Mouse (Mus musculus): ENCODE results near the gene Bcat2. TPM values are rescaled to one million over a fixed set of nuclear protein-coding genes. Genes with fewer than 3 reads are reported as not detected.
"Not testable (repeated sequence)": the region's sequence is repeated elsewhere in the genome, so short reads cannot be mapped to it uniquely, and the experiment has no call there.

The Bcat2 gene
- polyA plus RNA-seq, 1 experiment from 2014 or later = 17.4 TPM

DNA sequence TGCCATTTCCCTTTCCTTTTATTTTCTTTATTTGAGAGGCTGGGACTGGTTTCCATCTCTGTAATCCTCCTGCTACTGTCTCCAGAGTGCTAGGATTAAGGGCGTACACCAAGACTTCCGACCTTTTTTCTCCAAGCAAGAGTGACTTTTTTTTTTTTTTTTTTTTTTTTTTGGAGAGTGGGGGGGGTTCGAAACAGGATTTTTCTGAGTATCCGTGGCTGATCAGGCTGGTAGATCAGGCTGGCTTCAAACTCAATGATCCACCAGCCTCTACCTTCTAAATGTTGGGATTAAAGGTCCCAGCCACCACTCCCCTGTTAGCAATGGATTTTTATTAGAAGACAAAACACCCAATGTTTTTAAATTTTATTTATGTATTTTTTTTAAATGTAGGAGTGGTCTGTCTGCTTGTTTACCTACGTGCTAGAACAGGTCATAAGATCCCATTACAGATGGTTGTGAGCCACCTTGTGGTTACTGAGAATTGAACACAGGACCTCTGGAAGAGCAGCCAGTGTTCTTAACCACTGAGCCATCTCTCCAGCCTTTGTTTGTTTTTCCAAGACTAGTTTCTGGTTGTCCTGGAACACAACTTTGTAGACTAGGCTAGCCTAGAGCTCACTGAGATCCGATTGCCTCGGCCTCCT lies 43.4 kb upstream of the Bcat2 start:
- Histone ChIP-seq H3K4me3 (replicated peaks; ENCODE audit: low read length) (peak overlapping the region; percentile 63), H3K4me2 (replicated peaks) (peak overlapping the region; percentile 73), H3K9me3 (ENCODE audit: control insufficient read depth, low read length) (no peaks in the 10 kb centered on the region), H3K27me3 (ENCODE audit: control insufficient read depth, insufficient read depth, low read length) (no peaks in the 10 kb centered on the region), H3K9ac (peak overlapping the region; percentile 77), H3K36me3 (replicated peaks; ENCODE audit: control insufficient read depth, insufficient read depth) (0 out of 2 replicates have a peak, but pooled peaks cover 5% of the 10 kb centered on the region), H3K4me1 (replicated peaks; ENCODE audit: control insufficient read depth, insufficient read depth, low read length) (peaks cover 21% of the 10 kb centered on the region), H3K27ac (peak overlapping the region; percentile 83)
- WGBS = 25% methylated on average over 7 of the region's 7 CpGs
- DNase-seq (ENCODE audit: low spot score) = no peak
- ATAC-seq (ENCODE audit: low FRiP score) = no peak

DNA sequence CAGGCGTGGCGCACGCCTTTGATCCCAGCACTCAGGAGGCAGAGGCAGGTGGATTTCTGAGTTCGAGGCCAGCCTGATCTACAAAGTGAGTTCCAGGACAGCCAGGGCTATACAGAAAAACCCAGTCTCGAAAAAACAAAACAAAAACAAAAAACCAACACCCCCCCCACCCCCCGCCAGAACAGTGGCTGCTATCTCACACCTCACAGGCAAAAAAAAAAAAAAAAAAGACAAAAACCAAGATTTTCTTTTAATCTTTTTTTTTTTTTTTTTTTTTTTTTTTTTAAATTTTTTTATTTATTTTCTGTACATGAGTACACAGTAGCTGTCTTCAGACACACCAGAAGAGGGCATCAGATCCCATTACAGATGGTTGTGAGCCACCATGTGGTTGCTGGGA lies 42.8 kb upstream of the Bcat2 start:
- not testable (repeated sequence) for H3K27me3 ChIP-seq (ENCODE audit: control insufficient read depth, insufficient read depth, low read length); H3K9me3 ChIP-seq (ENCODE audit: control insufficient read depth, low read length); H3K9ac ChIP-seq; H3K4me3 ChIP-seq (replicated peaks; ENCODE audit: low read length); H3K36me3 ChIP-seq (replicated peaks; ENCODE audit: control insufficient read depth, insufficient read depth); H3K27ac ChIP-seq; ATAC-seq (ENCODE audit: low FRiP score); DNase-seq (ENCODE audit: low spot score)
- 93% methylated on average over 6 of the region's 6 CpGs for WGBS
- Histone ChIP-seq H3K4me2 (replicated peaks) (peak overlapping the region; percentile 73; the same call in 1 of the 2 replicates), H3K4me1 (replicated peaks; ENCODE audit: control insufficient read depth, insufficient read depth, low read length) (peaks cover 18% of the 10 kb centered on the region)

DNA sequence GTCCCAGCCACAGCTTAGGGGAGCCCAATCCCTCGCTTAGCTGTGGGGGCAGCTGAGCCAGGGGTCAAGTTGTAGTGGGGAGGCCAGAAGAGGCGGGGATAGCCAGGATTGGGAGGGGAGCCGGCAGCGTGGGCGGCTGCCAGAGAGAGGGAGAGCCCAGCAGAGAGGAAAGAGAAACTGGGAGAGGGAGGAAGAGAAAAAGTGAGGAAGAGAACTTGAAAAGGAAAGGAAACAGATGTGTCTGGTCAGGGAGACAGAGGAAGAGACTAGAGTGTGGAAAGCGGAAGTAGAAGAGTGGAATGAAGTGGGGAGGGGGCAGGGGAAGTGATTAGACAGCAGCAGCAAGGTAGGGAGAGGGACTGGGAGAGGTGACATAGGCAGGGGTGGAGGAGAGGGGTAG lies 40.5 kb upstream of the Bcat2 start:
- no peak for ATAC-seq (ENCODE audit: low FRiP score)
- 18% methylated on average over 6 of the region's 6 CpGs for WGBS
- Histone ChIP-seq H3K27me3 (ENCODE audit: control insufficient read depth, insufficient read depth, low read length) (no peaks in the 10 kb centered on the region), H3K4me2 (replicated peaks) (no peak overlapping the region), H3K4me3 (replicated peaks; ENCODE audit: low read length) (no peak overlapping the region), H3K27ac (no peak overlapping the region), H3K36me3 (replicated peaks; ENCODE audit: control insufficient read depth, insufficient read depth) (no peaks in the 10 kb centered on the region), H3K9ac (no peak overlapping the region), H3K4me1 (replicated peaks; ENCODE audit: control insufficient read depth, insufficient read depth, low read length) (peaks cover 10% of the 10 kb centered on the region), H3K9me3 (ENCODE audit: control insufficient read depth, low read length) (no peaks in the 10 kb centered on the region)
- no peak for DNase-seq (ENCODE audit: low spot score)

DNA sequence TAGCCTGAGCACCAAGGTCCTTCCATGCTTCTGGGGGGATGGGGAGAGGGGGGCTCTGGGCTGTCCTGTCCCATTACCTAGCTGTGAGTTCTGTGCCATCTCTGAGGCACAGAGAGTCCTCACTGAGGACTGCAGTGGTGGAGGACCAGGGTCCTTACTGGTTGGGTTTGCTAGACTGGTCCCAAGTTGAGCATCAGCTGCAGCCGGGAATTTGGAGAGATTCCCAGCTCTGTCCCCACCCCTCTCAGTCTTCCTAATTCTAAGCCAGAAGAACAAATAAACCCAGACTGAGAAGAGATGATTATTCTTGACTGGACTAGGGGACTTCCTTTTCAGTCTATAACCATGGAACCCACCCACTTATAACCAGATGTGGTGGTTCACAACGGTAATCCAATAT lies 39.3 kb upstream of the Bcat2 start:
- Histone ChIP-seq H3K4me3 (replicated peaks; ENCODE audit: low read length) (no peak overlapping the region), H3K4me2 (replicated peaks) (no peak overlapping the region), H3K9me3 (ENCODE audit: control insufficient read depth, low read length) (no peaks in the 10 kb centered on the region), H3K27me3 (ENCODE audit: control insufficient read depth, insufficient read depth, low read length) (no peaks in the 10 kb centered on the region), H3K27ac (no peak overlapping the region), H3K4me1 (replicated peaks; ENCODE audit: control insufficient read depth, insufficient read depth, low read length) (no peaks in the 10 kb centered on the region), H3K9ac (no peak overlapping the region), H3K36me3 (replicated peaks; ENCODE audit: control insufficient read depth, insufficient read depth) (no peaks in the 10 kb centered on the region)
- ATAC-seq (ENCODE audit: low FRiP score) (no peak), DNase-seq (ENCODE audit: low spot score) (no peak)
- WGBS = 79% methylated on average over 2 of the region's 2 CpGs

DNA sequence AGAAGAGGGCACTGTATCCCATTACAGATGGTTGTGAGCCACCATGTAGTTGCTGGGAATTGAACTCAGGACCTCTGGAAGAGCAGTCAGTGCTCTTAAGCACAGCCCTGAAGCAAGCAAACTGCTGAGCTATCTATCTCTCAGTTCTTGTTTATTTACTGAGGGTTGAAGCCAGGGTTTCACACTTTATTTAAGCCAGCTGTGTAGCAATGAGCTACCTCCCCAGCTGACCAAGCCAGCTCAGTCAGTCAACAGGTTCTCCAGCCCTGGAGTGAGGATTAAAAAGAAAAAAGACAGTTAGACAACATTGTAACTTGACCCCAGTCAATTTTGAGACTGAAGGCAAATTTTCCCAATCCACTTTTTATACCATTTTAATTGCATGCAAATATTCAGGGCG lies 34.3 kb upstream of the Bcat2 start:
- 69% methylated on average over 1 of the region's 1 CpGs for WGBS
- no peak overlapping the region for H3K4me3 ChIP-seq (replicated peaks; ENCODE audit: low read length)
- H3K9me3 ChIP-seq (ENCODE audit: control insufficient read depth, low read length) = no peaks in the 10 kb centered on the region
- H3K27ac ChIP-seq = no peak overlapping the region
- H3K9ac ChIP-seq = no peak overlapping the region
- H3K36me3 ChIP-seq (replicated peaks; ENCODE audit: control insufficient read depth, insufficient read depth) = no peaks in the 10 kb centered on the region
- no peaks in the 10 kb centered on the region for H3K27me3 ChIP-seq (ENCODE audit: control insufficient read depth, insufficient read depth, low read length)
- no peak for DNase-seq (ENCODE audit: low spot score)
- H3K4me2 ChIP-seq (replicated peaks) = no peak overlapping the region
- peaks cover 7% of the 10 kb centered on the region; the same call in 1 of the 2 replicates for H3K4me1 ChIP-seq (replicated peaks; ENCODE audit: control insufficient read depth, insufficient read depth, low read length)
- no peak for ATAC-seq (ENCODE audit: low FRiP score)

DNA sequence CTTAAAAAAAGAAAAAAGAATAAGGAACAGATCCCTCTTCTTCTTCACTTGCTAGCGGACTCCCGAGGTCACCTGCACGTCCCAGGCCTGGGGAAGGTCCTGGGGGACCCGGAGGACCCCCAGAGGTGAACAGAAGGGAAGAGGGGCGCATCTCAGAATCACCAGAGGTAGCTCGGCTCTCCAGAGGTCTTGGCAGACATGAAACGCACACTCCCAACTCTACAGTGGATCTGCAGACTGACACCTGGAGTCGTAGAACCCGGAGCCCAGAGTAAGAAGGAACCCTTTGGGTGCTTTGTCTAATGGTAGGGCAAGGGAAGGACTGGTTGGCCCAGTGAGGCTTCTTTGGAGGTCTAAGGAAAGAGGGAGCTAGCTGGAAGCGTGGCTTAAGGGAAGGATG lies 32.4 kb upstream of the Bcat2 start:
- 77% methylated on average over 10 of the region's 10 CpGs for WGBS
- peak overlapping the region; percentile 45 for H3K4me3 ChIP-seq (replicated peaks; ENCODE audit: low read length)
- no peak for DNase-seq (ENCODE audit: low spot score)
- H3K9ac ChIP-seq = peak overlapping the region; percentile 65
- peaks cover 7% of the 10 kb centered on the region; the same call in 1 of the 2 replicates for H3K4me1 ChIP-seq (replicated peaks; ENCODE audit: control insufficient read depth, insufficient read depth, low read length)
- H3K9me3 ChIP-seq (ENCODE audit: control insufficient read depth, low read length) = no peaks in the 10 kb centered on the region
- H3K4me2 ChIP-seq (replicated peaks) = peak overlapping the region; percentile 75
- no peaks in the 10 kb centered on the region for H3K36me3 ChIP-seq (replicated peaks; ENCODE audit: control insufficient read depth, insufficient read depth)
- no peaks in the 10 kb centered on the region for H3K27me3 ChIP-seq (ENCODE audit: control insufficient read depth, insufficient read depth, low read length)
- H3K27ac ChIP-seq = no peak overlapping the region
- ATAC-seq (ENCODE audit: low FRiP score) = no peak

DNA sequence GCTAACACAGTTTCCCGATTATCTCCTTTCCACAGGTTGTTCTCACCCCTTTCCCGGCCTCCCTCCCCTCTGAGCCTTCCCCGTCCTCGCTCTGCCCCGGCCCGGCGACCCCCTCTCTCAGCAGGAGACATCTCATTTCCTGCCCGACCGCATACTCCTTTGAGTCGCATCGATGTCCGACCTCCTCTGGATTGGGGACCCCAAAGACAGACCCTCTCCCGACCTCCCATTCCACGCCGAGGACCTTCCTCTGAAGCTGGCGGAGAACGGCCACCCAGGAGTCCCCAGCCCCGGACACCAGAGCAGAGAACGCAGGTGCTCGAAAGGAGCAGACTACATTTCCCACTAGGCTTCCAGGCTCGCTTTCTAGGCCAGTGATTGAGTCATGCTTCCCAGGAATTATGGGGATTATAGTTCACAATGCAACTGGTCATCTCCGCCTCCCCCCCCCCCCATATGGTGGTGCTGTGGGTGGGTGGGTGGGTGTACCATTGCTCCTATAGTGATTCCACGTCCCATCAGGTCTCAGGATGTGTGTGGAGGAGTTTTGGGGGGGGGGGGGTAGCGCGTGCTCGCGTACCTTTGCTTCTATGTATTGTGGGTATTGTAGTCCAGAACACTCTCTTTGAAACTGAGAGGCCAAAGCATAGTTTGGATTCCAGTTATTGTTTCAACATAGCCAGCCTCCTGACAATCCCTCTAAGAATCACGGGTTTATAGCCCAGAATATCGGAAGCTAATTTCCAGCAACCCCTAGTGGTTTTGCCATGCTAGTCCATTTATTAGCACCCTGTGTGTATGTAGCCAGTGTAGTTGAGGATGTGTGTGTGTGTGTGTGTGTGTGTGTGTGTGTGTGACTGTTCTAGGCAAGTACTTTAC lies 31.6 kb upstream of the Bcat2 start:
- 2% methylated on average over 28 of the region's 29 CpGs for WGBS
- peak; percentile 89 for ATAC-seq (ENCODE audit: low FRiP score)
- no peaks in the 10 kb centered on the region for H3K36me3 ChIP-seq (replicated peaks; ENCODE audit: control insufficient read depth, insufficient read depth)
- no peaks in the 10 kb centered on the region for H3K9me3 ChIP-seq (ENCODE audit: control insufficient read depth, low read length)
- peak; percentile 82 for DNase-seq (ENCODE audit: low spot score)
- peak overlapping the region; percentile 16; the same call in 1 of the 2 replicates for H3K27ac ChIP-seq
- H3K9ac ChIP-seq = peak overlapping the region; percentile 65
- H3K27me3 ChIP-seq (ENCODE audit: control insufficient read depth, insufficient read depth, low read length) = no peaks in the 10 kb centered on the region
- peaks cover 7% of the 10 kb centered on the region; the same call in 1 of the 2 replicates for H3K4me1 ChIP-seq (replicated peaks; ENCODE audit: control insufficient read depth, insufficient read depth, low read length)
- peak overlapping the region; percentile 75 for H3K4me2 ChIP-seq (replicated peaks)
- peak overlapping the region; percentile 45 for H3K4me3 ChIP-seq (replicated peaks; ENCODE audit: low read length)

DNA sequence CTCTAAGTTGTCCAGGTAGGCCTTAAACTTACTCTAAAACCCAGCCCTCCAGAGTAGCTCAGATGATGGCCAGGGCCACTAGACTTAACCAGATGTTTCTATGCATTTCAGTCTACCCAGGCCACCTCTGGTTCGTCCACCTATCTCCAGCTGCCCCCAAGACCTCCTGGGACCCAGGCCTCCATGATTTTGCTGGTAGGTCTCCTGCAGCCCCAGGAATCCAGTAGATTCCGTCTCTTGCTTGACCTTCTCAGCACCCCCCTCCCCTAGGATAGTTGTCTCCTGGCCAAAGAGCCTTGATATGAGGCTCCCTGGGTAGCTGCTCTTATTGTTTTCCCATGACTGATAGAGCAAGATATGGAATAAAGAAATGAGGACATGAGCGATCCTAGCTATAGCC lies 30.9 kb upstream of the Bcat2 start:
- WGBS = 80% methylated on average over 3 of the region's 3 CpGs
- H3K36me3 ChIP-seq (replicated peaks; ENCODE audit: control insufficient read depth, insufficient read depth) = no peaks in the 10 kb centered on the region
- no peaks in the 10 kb centered on the region for H3K27me3 ChIP-seq (ENCODE audit: control insufficient read depth, insufficient read depth, low read length)
- H3K9me3 ChIP-seq (ENCODE audit: control insufficient read depth, low read length) = no peaks in the 10 kb centered on the region
- no peak overlapping the region for H3K4me3 ChIP-seq (replicated peaks; ENCODE audit: low read length)
- no peak overlapping the region for H3K4me2 ChIP-seq (replicated peaks)
- H3K27ac ChIP-seq = no peak overlapping the region; the same call in 1 of the 2 replicates
- no peak for ATAC-seq (ENCODE audit: low FRiP score)
- peaks cover 7% of the 10 kb centered on the region; the same call in 1 of the 2 replicates for H3K4me1 ChIP-seq (replicated peaks; ENCODE audit: control insufficient read depth, insufficient read depth, low read length)
- no peak overlapping the region for H3K9ac ChIP-seq
- DNase-seq (ENCODE audit: low spot score) = no peak

DNA sequence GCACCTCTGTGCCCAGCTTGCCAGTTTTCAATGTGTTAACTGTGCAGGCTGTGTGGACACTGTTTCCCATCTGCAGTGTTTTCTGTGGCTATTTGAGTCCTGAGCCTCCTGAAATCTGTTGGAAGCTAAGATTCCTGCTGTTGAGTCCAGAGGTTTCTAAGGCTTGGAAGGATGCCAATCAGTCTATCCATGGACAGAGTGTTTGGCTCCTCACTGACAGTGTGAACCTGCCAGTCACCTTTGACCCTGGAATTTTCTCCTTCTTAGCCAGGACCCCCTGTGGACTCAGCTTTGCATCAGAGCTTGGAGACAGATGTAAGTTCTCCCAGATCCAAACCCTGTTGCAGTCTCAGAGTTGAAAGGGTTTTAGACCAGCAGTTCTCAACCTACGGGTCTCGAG lies 29.7 kb upstream of the Bcat2 start:
- ATAC-seq (ENCODE audit: low FRiP score) (no peak), DNase-seq (ENCODE audit: low spot score) (no peak)
- Histone ChIP-seq H3K4me3 (replicated peaks; ENCODE audit: low read length) (no peak overlapping the region), H3K9me3 (ENCODE audit: control insufficient read depth, low read length) (no peaks in the 10 kb centered on the region), H3K27me3 (ENCODE audit: control insufficient read depth, insufficient read depth, low read length) (no peaks in the 10 kb centered on the region), H3K4me1 (replicated peaks; ENCODE audit: control insufficient read depth, insufficient read depth, low read length) (peaks cover 7% of the 10 kb centered on the region; the same call in 1 of the 2 replicates), H3K27ac (no peak overlapping the region), H3K9ac (no peak overlapping the region), H3K4me2 (replicated peaks) (no peak overlapping the region), H3K36me3 (replicated peaks; ENCODE audit: control insufficient read depth, insufficient read depth) (no peaks in the 10 kb centered on the region)
- WGBS = 79% methylated on average over 2 of the region's 2 CpGs

Data from hindbrain, embryonic 14.5 days (tissue).